Mouse (Mus musculus): ENCODE measurements around the gene Fggy. TPM values are rescaled to one million over a fixed set of nuclear protein-coding genes. Genes with fewer than 3 reads are reported as not detected.

Gene Fggy
- polyA plus RNA-seq, 1 experiment = 5.7 TPM

DNA sequence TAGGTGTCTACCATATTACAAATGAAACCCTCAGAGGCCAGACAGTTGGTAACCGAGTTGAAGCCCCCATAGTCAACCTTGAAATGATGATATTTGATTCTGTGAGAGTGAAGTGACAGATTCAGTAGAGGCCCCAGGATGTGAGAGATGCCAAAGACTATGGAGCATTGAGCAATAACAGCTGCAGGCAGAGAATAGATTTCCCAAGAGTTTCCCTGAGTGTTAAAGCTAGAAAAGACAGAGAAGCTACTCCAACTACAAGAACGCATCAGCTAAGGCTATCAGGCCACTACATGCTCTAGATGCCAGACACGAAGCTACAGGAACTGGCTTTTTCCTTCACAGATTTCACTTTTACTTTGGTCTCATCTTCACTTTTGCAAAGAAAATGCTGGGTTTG is 23.4 kb upstream of the Fggy start:
- no peaks in the 10 kb centered on the region for H3K36me3 ChIP-seq (ENCODE audit: control insufficient read depth, insufficient read depth, low read length)
- no peak overlapping the region for H3K4me3 ChIP-seq (ENCODE audit: control insufficient read depth, low read depth, low read length)
- no peaks in the 10 kb centered on the region for H3K27me3 ChIP-seq (ENCODE audit: control insufficient read depth, insufficient read depth, low read length)
- TF ChIP-seq CTCF (IDR thresholded peaks at IDR 0.05; ENCODE audit: control insufficient read depth, insufficient read depth, insufficient replicate concordance, low read depth, low read length) = no peak
- no peak for TF ChIP-seq POLR2A (IDR thresholded peaks at IDR 0.05; ENCODE audit: control insufficient read depth, low read depth, low read length)
- no peak overlapping the region for H3K27ac ChIP-seq (ENCODE audit: control insufficient read depth, insufficient read depth, low read depth, low read length)
- H3K4me1 ChIP-seq (ENCODE audit: control insufficient read depth, insufficient read depth, low read length) = no peaks in the 10 kb centered on the region

DNA sequence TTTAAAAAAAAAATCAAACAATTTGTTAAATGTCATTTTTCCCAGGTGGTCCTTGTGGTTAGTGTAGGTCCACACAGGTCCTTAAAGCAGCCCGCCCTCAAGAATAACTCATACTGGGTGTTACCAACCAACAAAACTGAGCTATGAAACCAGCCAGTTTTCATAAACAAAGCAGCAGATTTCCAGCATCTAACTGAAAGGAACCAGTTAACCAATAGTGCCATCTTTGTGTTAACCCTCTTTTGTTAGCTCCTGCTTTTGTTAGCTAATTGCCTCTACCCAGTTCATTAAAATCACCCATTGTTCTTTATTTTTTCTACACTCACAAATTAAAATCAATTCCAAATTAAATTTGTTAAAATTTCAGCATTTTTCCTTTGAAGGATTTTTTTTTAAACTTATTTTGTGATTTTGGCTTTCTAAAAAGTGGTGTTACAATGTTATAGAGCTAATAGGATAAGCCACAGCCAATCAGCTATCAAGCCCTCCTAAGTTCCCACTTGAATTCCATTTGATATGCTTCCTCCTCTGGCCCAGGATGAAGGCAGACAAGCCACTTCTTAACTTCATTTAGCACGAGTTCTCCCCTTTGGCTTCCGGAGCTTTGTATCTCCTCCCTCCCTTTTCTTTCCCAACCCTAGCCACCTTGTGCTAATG is 15.8 kb upstream of the Fggy start:
- Histone ChIP-seq H3K27ac (ENCODE audit: control insufficient read depth, insufficient read depth, low read depth, low read length) (no peak overlapping the region), H3K36me3 (ENCODE audit: control insufficient read depth, insufficient read depth, low read length) (no peaks in the 10 kb centered on the region), H3K27me3 (ENCODE audit: control insufficient read depth, insufficient read depth, low read length) (no peaks in the 10 kb centered on the region), H3K4me3 (ENCODE audit: control insufficient read depth, low read depth, low read length) (no peak overlapping the region), H3K4me1 (ENCODE audit: control insufficient read depth, insufficient read depth, low read length) (no peaks in the 10 kb centered on the region)
- TF ChIP-seq POLR2A (IDR thresholded peaks at IDR 0.05; ENCODE audit: control insufficient read depth, low read depth, low read length) = no peak
- TF ChIP-seq CTCF (IDR thresholded peaks at IDR 0.05; ENCODE audit: control insufficient read depth, insufficient read depth, insufficient replicate concordance, low read depth, low read length) = no peak

DNA sequence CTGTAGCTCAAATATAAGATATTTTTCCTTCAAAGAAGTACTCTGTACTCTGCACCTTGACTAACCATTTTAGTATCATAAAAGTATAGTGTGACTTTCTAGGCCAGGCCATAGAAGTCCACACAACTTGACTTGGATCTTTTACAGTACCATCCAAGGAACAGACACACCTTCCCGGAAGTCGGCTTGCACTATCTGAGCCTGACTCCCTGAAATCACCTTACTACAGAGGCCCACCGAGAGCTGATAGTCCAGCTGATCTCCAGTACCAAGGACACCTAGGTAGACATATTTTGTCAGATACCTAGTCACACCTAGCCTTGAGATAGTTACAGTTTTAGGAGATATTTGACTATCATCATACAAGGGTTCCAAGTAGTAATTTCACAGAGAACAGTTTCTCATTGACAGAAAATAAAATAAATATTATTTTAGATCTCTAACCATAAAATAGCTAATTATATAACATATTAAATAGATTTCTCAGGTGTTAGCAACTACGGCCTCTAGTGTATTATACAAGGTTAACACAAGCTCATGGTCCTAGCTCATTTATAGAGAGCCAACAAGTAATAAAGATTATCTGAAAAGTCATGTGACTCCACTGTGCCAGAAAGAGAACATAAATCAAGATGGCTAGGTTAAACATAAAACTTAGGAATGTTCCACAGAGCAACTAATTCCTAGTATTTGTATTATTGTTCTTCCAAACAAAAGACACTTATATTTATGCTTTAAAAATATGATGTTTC is 15.1 kb upstream of the Fggy start:
- Histone ChIP-seq H3K27ac (ENCODE audit: control insufficient read depth, insufficient read depth, low read depth, low read length) (no peak overlapping the region), H3K27me3 (ENCODE audit: control insufficient read depth, insufficient read depth, low read length) (no peaks in the 10 kb centered on the region), H3K4me1 (ENCODE audit: control insufficient read depth, insufficient read depth, low read length) (no peaks in the 10 kb centered on the region), H3K4me3 (ENCODE audit: control insufficient read depth, low read depth, low read length) (no peak overlapping the region), H3K36me3 (ENCODE audit: control insufficient read depth, insufficient read depth, low read length) (no peaks in the 10 kb centered on the region)
- TF ChIP-seq POLR2A (IDR thresholded peaks at IDR 0.05; ENCODE audit: control insufficient read depth, low read depth, low read length) (no peak), CTCF (IDR thresholded peaks at IDR 0.05; ENCODE audit: control insufficient read depth, insufficient read depth, insufficient replicate concordance, low read depth, low read length) (no peak)

DNA sequence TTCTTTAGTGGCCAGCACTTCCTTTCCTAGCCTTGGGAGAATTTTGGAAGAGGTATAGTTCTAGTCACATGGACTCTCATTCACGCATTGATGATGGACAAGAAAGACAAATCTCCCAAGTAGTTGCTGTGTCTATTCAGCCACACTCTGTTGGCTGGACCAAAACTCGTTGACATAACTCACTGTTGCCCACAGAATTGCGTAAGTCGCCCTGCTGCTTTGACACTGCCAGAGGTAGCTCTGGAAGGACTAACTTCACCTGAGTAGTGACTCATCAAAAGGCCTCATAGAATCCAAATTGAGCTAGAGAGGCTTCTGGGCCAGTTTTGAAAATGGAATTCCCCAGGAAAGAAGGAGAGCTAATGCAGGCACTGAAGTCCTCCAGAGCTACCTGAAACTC is 13.8 kb upstream of the Fggy start:
- no peak for TF ChIP-seq POLR2A (IDR thresholded peaks at IDR 0.05; ENCODE audit: control insufficient read depth, low read depth, low read length)
- TF ChIP-seq CTCF (IDR thresholded peaks at IDR 0.05; ENCODE audit: control insufficient read depth, insufficient read depth, insufficient replicate concordance, low read depth, low read length) = no peak
- no peak overlapping the region for H3K4me3 ChIP-seq (ENCODE audit: control insufficient read depth, low read depth, low read length)
- H3K36me3 ChIP-seq (ENCODE audit: control insufficient read depth, insufficient read depth, low read length) = no peaks in the 10 kb centered on the region
- no peaks in the 10 kb centered on the region for H3K27me3 ChIP-seq (ENCODE audit: control insufficient read depth, insufficient read depth, low read length)
- H3K4me1 ChIP-seq (ENCODE audit: control insufficient read depth, insufficient read depth, low read length) = no peaks in the 10 kb centered on the region
- H3K27ac ChIP-seq (ENCODE audit: control insufficient read depth, insufficient read depth, low read depth, low read length) = no peak overlapping the region

DNA sequence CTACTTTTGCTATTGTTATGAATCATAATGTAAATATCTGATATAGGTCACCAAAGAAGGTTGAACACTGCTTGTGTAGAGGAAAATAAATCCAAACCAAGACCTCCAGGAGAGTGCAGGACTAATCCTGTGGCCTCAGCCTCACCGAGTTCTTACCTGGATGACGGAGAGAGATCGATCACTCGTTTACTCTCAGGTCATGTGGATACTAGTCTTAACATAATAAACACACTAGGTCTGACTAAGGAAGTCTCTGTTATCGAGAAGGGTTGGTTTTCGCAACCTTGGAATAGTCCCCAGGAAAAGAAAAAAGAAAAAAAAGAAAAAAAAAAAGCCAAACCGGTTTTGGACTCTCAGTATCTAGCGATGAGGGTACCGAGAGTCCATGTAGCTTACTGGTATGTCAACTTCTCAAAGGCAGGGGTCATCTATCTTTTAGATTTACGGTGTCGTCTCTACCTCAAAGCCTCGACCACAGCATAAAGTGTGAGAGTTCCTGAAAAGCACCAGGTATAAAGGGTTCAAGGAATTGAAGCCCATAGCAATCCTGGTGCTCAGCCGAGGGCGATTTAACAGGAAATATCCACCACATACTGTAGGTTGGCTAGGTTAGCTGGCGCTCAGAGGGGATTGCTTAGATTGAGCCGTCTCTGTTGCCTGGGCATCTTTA is 509 bp upstream of the Fggy start:
- Histone ChIP-seq H3K36me3 (ENCODE audit: control insufficient read depth, insufficient read depth, low read length) (no peaks in the 10 kb centered on the region), H3K27me3 (ENCODE audit: control insufficient read depth, insufficient read depth, low read length) (no peaks in the 10 kb centered on the region), H3K4me1 (ENCODE audit: control insufficient read depth, insufficient read depth, low read length) (peaks cover 4% of the 10 kb centered on the region), H3K4me3 (ENCODE audit: control insufficient read depth, low read depth, low read length) (peak overlapping the region; percentile 82), H3K27ac (ENCODE audit: control insufficient read depth, insufficient read depth, low read depth, low read length) (peak overlapping the region; percentile 62; the same call in 1 of the 2 replicates)
- TF ChIP-seq CTCF (IDR thresholded peaks at IDR 0.05; ENCODE audit: control insufficient read depth, insufficient read depth, insufficient replicate concordance, low read depth, low read length) (no peak), POLR2A (IDR thresholded peaks at IDR 0.05; ENCODE audit: control insufficient read depth, low read depth, low read length) (no peak)

DNA sequence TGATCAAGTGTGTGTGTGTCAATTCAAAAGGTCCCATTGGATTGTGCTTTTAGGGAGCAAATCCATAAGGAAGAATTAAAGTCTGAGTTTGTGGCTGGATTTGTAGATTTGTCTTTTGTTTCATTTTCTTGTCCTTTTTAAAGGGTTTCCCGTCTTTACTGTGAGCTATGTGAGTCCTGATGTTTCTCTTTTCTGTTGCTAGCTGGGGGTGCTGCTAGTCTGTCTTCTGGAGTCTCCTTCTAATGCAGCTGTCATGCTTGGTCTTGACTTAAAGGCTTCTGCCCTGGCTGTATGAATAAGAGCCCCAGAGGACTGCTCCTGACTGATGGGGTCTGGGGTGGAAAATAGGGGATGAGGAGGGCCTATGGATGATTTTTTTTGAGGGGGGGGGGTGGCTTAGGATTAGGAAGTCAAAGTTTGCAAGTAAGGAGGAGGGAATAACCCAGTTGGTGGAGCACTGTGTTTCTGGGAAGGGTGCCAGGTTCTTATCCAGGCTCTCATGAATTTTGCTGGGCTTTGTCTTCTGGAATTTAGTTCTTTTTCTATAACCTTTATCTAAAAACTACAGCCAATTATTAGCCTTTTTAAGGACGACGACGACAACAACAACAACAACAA is 1.1 kb downstream of the Fggy start:
- H3K36me3 ChIP-seq (ENCODE audit: control insufficient read depth, insufficient read depth, low read length) = no peaks in the 10 kb centered on the region
- H3K27me3 ChIP-seq (ENCODE audit: control insufficient read depth, insufficient read depth, low read length) = no peaks in the 10 kb centered on the region
- H3K27ac ChIP-seq (ENCODE audit: control insufficient read depth, insufficient read depth, low read depth, low read length) = no peak overlapping the region
- no peak overlapping the region for H3K4me3 ChIP-seq (ENCODE audit: control insufficient read depth, low read depth, low read length)
- TF ChIP-seq CTCF (IDR thresholded peaks at IDR 0.05; ENCODE audit: control insufficient read depth, insufficient read depth, insufficient replicate concordance, low read depth, low read length) (no peak), POLR2A (IDR thresholded peaks at IDR 0.05; ENCODE audit: control insufficient read depth, low read depth, low read length) (no peak)
- H3K4me1 ChIP-seq (ENCODE audit: control insufficient read depth, insufficient read depth, low read length) = peaks cover 4% of the 10 kb centered on the region

DNA sequence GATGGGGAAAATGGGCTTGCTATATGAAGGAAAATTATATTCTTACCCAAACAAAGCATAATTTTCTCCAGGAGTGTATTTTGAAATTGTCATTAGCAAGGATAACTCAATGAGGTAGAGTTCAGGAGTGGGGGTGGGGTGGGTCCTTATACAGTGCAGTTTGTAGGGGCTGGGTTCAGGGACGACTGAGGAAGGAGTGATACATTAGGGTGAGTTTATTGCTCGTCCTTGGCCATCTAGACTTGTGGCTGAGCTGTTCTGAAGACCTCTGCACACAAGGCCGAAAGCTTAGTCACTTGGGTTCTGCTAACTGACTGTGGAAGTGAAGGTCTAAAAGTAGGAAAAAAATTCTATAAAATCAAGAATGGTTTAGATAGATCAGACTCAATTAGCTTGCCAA is 14.3 kb downstream of the Fggy start:
- Histone ChIP-seq H3K27me3 (ENCODE audit: control insufficient read depth, insufficient read depth, low read length) (no peaks in the 10 kb centered on the region), H3K27ac (ENCODE audit: control insufficient read depth, insufficient read depth, low read depth, low read length) (no peak overlapping the region), H3K36me3 (ENCODE audit: control insufficient read depth, insufficient read depth, low read length) (no peaks in the 10 kb centered on the region), H3K4me1 (ENCODE audit: control insufficient read depth, insufficient read depth, low read length) (no peaks in the 10 kb centered on the region), H3K4me3 (ENCODE audit: control insufficient read depth, low read depth, low read length) (no peak overlapping the region)
- TF ChIP-seq POLR2A (IDR thresholded peaks at IDR 0.05; ENCODE audit: control insufficient read depth, low read depth, low read length) (no peak), CTCF (IDR thresholded peaks at IDR 0.05; ENCODE audit: control insufficient read depth, insufficient read depth, insufficient replicate concordance, low read depth, low read length) (no peak)
